Mouse (Mus musculus): ENCODE measurements around the gene Gm3055. TPM values are rescaled to one million over a fixed set of nuclear protein-coding genes. Genes with fewer than 3 reads are reported as not detected.
A peak's percentile ranks its signal among the peaks of the same experiment; 100 is the strongest.
"Not testable (repeated sequence)": the region's sequence is repeated elsewhere in the genome, so short reads cannot be mapped to it uniquely, and the experiment has no call there.

Gene Gm3055
- 17.7 and 19.5 TPM in 2 replicates for polyA plus RNA-seq (2015; fragmentation: Nextera tagmentation; extraction: Ambion mirVana)

- not testable (repeated sequence) for H3K27ac ChIP-seq (replicated peaks); H3K27me3 ChIP-seq; H3K9me3 ChIP-seq; H3K4me3 ChIP-seq; H3K9ac ChIP-seq (replicated peaks); H3K36me3 ChIP-seq; H3K4me1 ChIP-seq; H3K4me2 ChIP-seq (replicated peaks)
- ATAC-seq (replicated peaks), result peak; percentile 99
- WGBS, result no CpG with 5 or more reads among the region's 43 CpGs
Measured at GRCm38 (mm10) chr10:81770506-81771403, at the start of gene Gm3055. Gene Gm3055, minus strand, starts transcription at chr10:81771161.

GRCm38 (mm10) chr10:81811899-81812298 is 40.9 kb upstream of the Gm3055 start, which contains the start of gene Gm4767:
Gene Gm4767, plus strand, starts transcription at chr10:81812186.
- not testable (repeated sequence) for H3K9ac ChIP-seq (replicated peaks); H3K9me3 ChIP-seq; H3K4me2 ChIP-seq (replicated peaks); H3K27ac ChIP-seq (replicated peaks); H3K4me3 ChIP-seq; H3K4me1 ChIP-seq; ATAC-seq (replicated peaks); H3K27me3 ChIP-seq; H3K36me3 ChIP-seq
- 25% methylated on average over 18 of the region's 20 CpGs for WGBS

GRCm38 (mm10) chr10:81771404-81771777 is 430 bp upstream of the Gm3055 start:
- H3K27ac ChIP-seq (replicated peaks); H3K4me1 ChIP-seq; H3K36me3 ChIP-seq; H3K27me3 ChIP-seq; H3K9me3 ChIP-seq; H3K4me2 ChIP-seq (replicated peaks); H3K4me3 ChIP-seq; H3K9ac ChIP-seq (replicated peaks): not testable (repeated sequence)
- no CpG with 5 or more reads among the region's 3 CpGs for WGBS
- peak; percentile 63 for ATAC-seq (replicated peaks)

GRCm38 (mm10) chr10:81704531-81705301 is 66.2 kb downstream of the Gm3055 start, which contains the start of gene Zfp433:
Gene Zfp433, plus strand, starts transcription at chr10:81704825.
- not testable (repeated sequence) for H3K9ac ChIP-seq (replicated peaks); H3K4me3 ChIP-seq; H3K27ac ChIP-seq (replicated peaks); H3K4me2 ChIP-seq (replicated peaks); H3K4me1 ChIP-seq; H3K36me3 ChIP-seq; H3K9me3 ChIP-seq; H3K27me3 ChIP-seq
- WGBS, result no CpG with 5 or more reads among the region's 46 CpGs
- peak; percentile 100 for ATAC-seq (replicated peaks)

Other genes with a start within 250 kb of the Gm3055 start
- 0.57 and 0.84 TPM in 2 replicates for gene Gna15, start 246.9 kb downstream of the Gm3055 start, polyA plus RNA-seq (2015; fragmentation: Nextera tagmentation; extraction: Ambion mirVana)
- 99.8 and 103 TPM in 2 replicates for gene Gna11, start 226.0 kb downstream of the Gm3055 start, polyA plus RNA-seq (2015; fragmentation: Nextera tagmentation; extraction: Ambion mirVana)
- 665 and 705 TPM in 2 replicates for gene Aes, start 211.7 kb downstream of the Gm3055 start, polyA plus RNA-seq (2015; fragmentation: Nextera tagmentation; extraction: Ambion mirVana)
- gene Tle2, start 196.6 kb downstream of the Gm3055 start, polyA plus RNA-seq (2015; fragmentation: Nextera tagmentation; extraction: Ambion mirVana), result 27.3 and 28.0 TPM in 2 replicates
- gene Tle6, start 170.1 kb downstream of the Gm3055 start, polyA plus RNA-seq (2015; fragmentation: Nextera tagmentation; extraction: Ambion mirVana), result 3.0 and 4.2 TPM in 2 replicates
- gene BC025920, start 164.9 kb downstream of the Gm3055 start, polyA plus RNA-seq (2015; fragmentation: Nextera tagmentation; extraction: Ambion mirVana), result 3.0 and 3.1 TPM in 2 replicates
- 56.5 and 56.7 TPM in 2 replicates for gene Sirt6, start 143.4 kb downstream of the Gm3055 start, polyA plus RNA-seq (2015; fragmentation: Nextera tagmentation; extraction: Ambion mirVana)
- 11.5 and 12.6 TPM in 2 replicates for gene Ankrd24, start 142.6 kb downstream of the Gm3055 start, polyA plus RNA-seq (2015; fragmentation: Nextera tagmentation; extraction: Ambion mirVana)
- gene Gm10778, start 122.1 kb downstream of the Gm3055 start, polyA plus RNA-seq (2015; fragmentation: Nextera tagmentation; extraction: Ambion mirVana), result 6.3 and 6.9 TPM in 2 replicates
- 19.3 and 22.0 TPM in 2 replicates for gene Zfp433, start 66.3 kb downstream of the Gm3055 start, polyA plus RNA-seq (2015; fragmentation: Nextera tagmentation; extraction: Ambion mirVana)
- 3.4 and 3.7 TPM in 2 replicates for gene Gm4767, start 41.0 kb upstream of the Gm3055 start, polyA plus RNA-seq (2015; fragmentation: Nextera tagmentation; extraction: Ambion mirVana)
- gene Gm32687, start 92.8 kb upstream of the Gm3055 start, polyA plus RNA-seq (2015; fragmentation: Nextera tagmentation; extraction: Ambion mirVana), result 12.5 and 15.1 TPM in 2 replicates
- 6.4 and 8.0 TPM in 2 replicates for gene Zfp781, start 159.3 kb upstream of the Gm3055 start, polyA plus RNA-seq (2015; fragmentation: Nextera tagmentation; extraction: Ambion mirVana)

All from forebrain, embryonic 15.5 days (tissue).